Comparison of ENCODE assay signal across 8 mouse cellular contexts in the genomic region with DNA sequence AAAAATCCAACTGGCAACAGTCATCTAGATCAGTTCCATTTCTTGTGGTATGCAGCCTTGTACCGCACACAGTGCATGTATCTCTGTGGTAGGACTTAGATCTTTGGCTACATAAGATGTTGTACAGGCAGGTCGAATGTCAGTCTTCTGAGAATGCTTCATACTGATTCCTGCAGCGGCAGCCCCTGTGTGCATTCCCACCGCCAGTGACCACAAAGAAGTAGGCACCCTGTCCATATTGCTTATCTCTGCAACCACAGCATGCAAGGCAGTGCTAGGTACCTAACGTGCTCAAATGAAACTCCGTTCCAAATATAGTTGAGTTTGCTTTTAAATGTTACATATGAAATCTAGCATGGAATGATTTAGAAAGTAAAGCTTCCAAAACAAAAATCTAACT. TPM values are rescaled to one million over a fixed set of nuclear protein-coding genes. Genes with fewer than 3 reads are reported as not detected.
DNase-seq lines count a peak whose midpoint lies in the region; ATAC-seq and TF ChIP-seq lines count a peak whose summit lies in the region.

No protein-coding gene starts in this region.

- H3K9me3 ChIP-seq in lung, embryonic 16.5 days (ENCODE audit: control insufficient read depth, low read length) = no peaks in the 10 kb centered on the region
- peaks cover 12% of the 10 kb centered on the region; the same call in 1 of the 2 replicates for H3K9me3 ChIP-seq in forebrain, embryonic 10.5 days
- H3K9me3 ChIP-seq in limb, embryonic 14.5 days (ENCODE audit: control insufficient read depth, low read length) = no peaks in the 10 kb centered on the region
- no peaks in the 10 kb centered on the region for H3K9me3 ChIP-seq in stomach, embryonic 16.5 days (replicated peaks; ENCODE audit: control insufficient read depth, low read length)

- TF ChIP-seq POLR2A in limb, embryonic 14.5 days (IDR thresholded peaks at IDR 0.05; ENCODE audit: borderline replicate concordance, extremely low read depth, insufficient read depth, insufficient read length) = no peak

- H3K27ac ChIP-seq in lung, embryonic 16.5 days (ENCODE audit: low read length) = peak overlapping the region; percentile 7; the same call in 1 of the 2 replicates
- H3K27ac ChIP-seq in forebrain, embryonic 10.5 days = peak overlapping the region; percentile 91; the same call in 1 of the 2 replicates
- H3K27ac ChIP-seq in limb, embryonic 14.5 days (replicated peaks; ENCODE audit: low read depth, low read length) = no peak overlapping the region
- H3K27ac ChIP-seq in stomach, embryonic 16.5 days (ENCODE audit: low read length) = no peak overlapping the region

- H3K9ac ChIP-seq in lung, embryonic 16.5 days (ENCODE audit: low read length) = peak overlapping the region; percentile 93; the same call in 1 of the 2 replicates
- H3K9ac ChIP-seq in limb, embryonic 14.5 days (ENCODE audit: low read depth, low read length, severe bottlenecking) = peak overlapping the region; percentile 82
- peak overlapping the region; percentile 86; the same call in 1 of the 2 replicates for H3K9ac ChIP-seq in stomach, embryonic 16.5 days (ENCODE audit: low read length)

- H3K4me1 ChIP-seq in lung, embryonic 16.5 days (replicated peaks; ENCODE audit: control insufficient read depth, insufficient read depth, low read length) = peaks cover 10% of the 10 kb centered on the region
- peaks cover 19% of the 10 kb centered on the region for H3K4me1 ChIP-seq in forebrain, embryonic 10.5 days
- 0 out of 2 replicates have a peak, but pooled peaks cover 5% of the 10 kb centered on the region for H3K4me1 ChIP-seq in limb, embryonic 14.5 days (ENCODE audit: control insufficient read depth, insufficient read depth, low read length)
- 0 out of 2 replicates have a peak, but pooled peaks cover 8% of the 10 kb centered on the region for H3K4me1 ChIP-seq in stomach, embryonic 16.5 days (ENCODE audit: control insufficient read depth, insufficient read depth, low read length)

- WGBS in lung, embryonic 16.5 days = 49% methylated on average over 6 of the region's 6 CpGs
- WGBS in forebrain, embryonic 10.5 days = 85% methylated on average over 6 of the region's 6 CpGs
- WGBS in limb, embryonic 14.5 days = 76% methylated on average over 6 of the region's 6 CpGs
- 56% methylated on average over 6 of the region's 6 CpGs for WGBS in stomach, embryonic 16.5 days

- H3K27me3 ChIP-seq in lung, embryonic 16.5 days (ENCODE audit: control insufficient read depth, insufficient read depth, low read depth, low read length) = no peaks in the 10 kb centered on the region
- no peaks in the 10 kb centered on the region for H3K27me3 ChIP-seq in forebrain, embryonic 10.5 days (ENCODE audit: poor library complexity, severe bottlenecking)
- H3K27me3 ChIP-seq in limb, embryonic 14.5 days (ENCODE audit: control insufficient read depth, insufficient read depth, low read length) = no peaks in the 10 kb centered on the region
- H3K27me3 ChIP-seq in stomach, embryonic 16.5 days (ENCODE audit: control insufficient read depth, insufficient read depth, low read length) = no peaks in the 10 kb centered on the region

- peak overlapping the region; percentile 54 for H3K4me2 ChIP-seq in lung, embryonic 16.5 days (ENCODE audit: low read depth, low read length)
- peak overlapping the region; percentile 54 for H3K4me2 ChIP-seq in limb, embryonic 14.5 days (replicated peaks; ENCODE audit: low read depth, low read length, severe bottlenecking)
- peak overlapping the region; percentile 50 for H3K4me2 ChIP-seq in stomach, embryonic 16.5 days (ENCODE audit: low read depth, low read length)

- no peak for DNase-seq in lung, postnatal 4 days
- DNase-seq in forebrain, embryonic 10.5 days (ENCODE audit: extremely low spot score, low spot score) = no peak
- DNase-seq in limb, embryonic 14.5 days (ENCODE audit: low spot score) = no peak
- DNase-seq in embryo, embryonic 10 days (ENCODE audit: low spot score) = no peak
- DNase-seq in cerebellum, adult 9-11 months = no peak
- no peak for DNase-seq in layer of hippocampus, adult 11-12 months (ENCODE audit: low spot score)

- H3K4me3 ChIP-seq in lung, embryonic 16.5 days (ENCODE audit: low read length) = peak overlapping the region; percentile 97
- H3K4me3 ChIP-seq in forebrain, embryonic 10.5 days = peak overlapping the region; percentile 64
- H3K4me3 ChIP-seq in limb, embryonic 14.5 days (replicated peaks; ENCODE audit: low read length) = peak overlapping the region; percentile 91
- peak overlapping the region; percentile 94 for H3K4me3 ChIP-seq in stomach, embryonic 16.5 days (replicated peaks; ENCODE audit: low read length)

- 0 out of 2 replicates have a peak, but pooled peaks cover 3% of the 10 kb centered on the region for H3K36me3 ChIP-seq in lung, embryonic 16.5 days (ENCODE audit: control insufficient read depth, insufficient read depth, low read length)
- peaks cover 13% of the 10 kb centered on the region for H3K36me3 ChIP-seq in forebrain, embryonic 10.5 days (replicated peaks)
- no peaks in the 10 kb centered on the region for H3K36me3 ChIP-seq in limb, embryonic 14.5 days (ENCODE audit: control insufficient read depth, insufficient read depth, low read length)
- H3K36me3 ChIP-seq in stomach, embryonic 16.5 days (ENCODE audit: control insufficient read depth, insufficient read depth, low read length) = no peaks in the 10 kb centered on the region

- no peak for ATAC-seq in lung, embryonic 16.5 days (ENCODE audit: low read depth)
- no peak for ATAC-seq in limb, embryonic 14.5 days (ENCODE audit: low FRiP score, low read depth)
- no peak for ATAC-seq in stomach, embryonic 16.5 days (ENCODE audit: insufficient read depth, low FRiP score)

RNA-seq across cellular contexts. Expression of a gene that starts 1.0 kb away (rescaled TPM):
- polyA plus RNA-seq in lung, embryonic 16.5 days (2015; fragmentation: Nextera tagmentation; extraction: Ambion mirVana) = 40.6 and 46.0 TPM in 2 replicates
- 21.2 and 23.9 TPM in 2 replicates for polyA plus RNA-seq in forebrain, embryonic 10.5 days (2016; fragmentation: Nextera tagmentation; extraction: Ambion mirVana)
- polyA plus RNA-seq in limb, embryonic 14.5 days (2012; rRNA removed) = 57.2 and 86.4 TPM in 2 replicates
- polyA plus RNA-seq in limb, embryonic 14.5 days (2014; fragmentation: Nextera tagmentation; extraction: Ambion mirVana) = 33.7 and 39.9 TPM in 2 replicates
- 34.7 and 34.8 TPM in 2 replicates for polyA plus RNA-seq in stomach, embryonic 16.5 days (2015; fragmentation: Nextera tagmentation; extraction: Ambion mirVana)

Comparison
In these comparisons a context has a peak if more than half of its experiments do, and no peak if none do; other contexts are left out.
1. H3K27ac ChIP-seq: peak in lung, embryonic 16.5 days (single experiment) and forebrain, embryonic 10.5 days (single experiment); none in limb, embryonic 14.5 days (single experiment) and stomach, embryonic 16.5 days (single experiment).
2. Peak in every context shown above with its lines, with median percentiles within 50 percentile points of each other: H3K4me2 ChIP-seq, H3K4me3 ChIP-seq and H3K9ac ChIP-seq.